Mouse (Mus musculus) ovary, postnatal 10 days (tissue): ENCODE results near the gene Kpna3.
"Not testable (repeated sequence)": the region's sequence is repeated elsewhere in the genome, so short reads cannot be mapped to it uniquely, and the experiment has no call there.

ENCODE experiments used
- DNase-seq: peaks from one replicate; pipeline ENCODE4 v3.0.0; 2022; ENCODE audit warnings: low spot score

The Kpna3 gene

GRCm38 (mm10) chr14:61394745-61395144, 44.9 kb downstream of the Kpna3 start:
- DNase-seq, result no peak

GRCm38 (mm10) chr14:61390586-61390985, 49.1 kb downstream of the Kpna3 start:
- no peak for DNase-seq

GRCm38 (mm10) chr14:61367290-61367689, 72.4 kb downstream of the Kpna3 start:
- DNase-seq, result no peak

- DNase-seq, result no peak
These were observed 75.0 kb downstream of the Kpna3 start for GRCm38 (mm10) chr14:61364656-61365055.

GRCm38 (mm10) chr14:61363734-61364133, 75.9 kb downstream of the Kpna3 start:
- DNase-seq, result no peak

GRCm38 (mm10) chr14:61362268-61362667, 77.4 kb downstream of the Kpna3 start:
- no peak for DNase-seq

- DNase-seq, result no peak
These were observed 78.6 kb downstream of the Kpna3 start for GRCm38 (mm10) chr14:61360981-61361511.

GRCm38 (mm10) chr14:61360131-61360980, 79.3 kb downstream of the Kpna3 start, which contains the start of gene Ebpl:
Gene Ebpl (minus strand): TSS chr14:61360439.
- DNase-seq, result peak; percentile 77

- DNase-seq, result no peak
These were observed 85.1 kb downstream of the Kpna3 start for GRCm38 (mm10) chr14:61354251-61355235.

GRCm38 (mm10) chr14:61350808-61351207, 88.9 kb downstream of the Kpna3 start:
- no peak for DNase-seq

- DNase-seq, result no peak
These were observed 89.8 kb downstream of the Kpna3 start for GRCm38 (mm10) chr14:61349876-61350275.

GRCm38 (mm10) chr14:61346827-61347698, 92.6 kb downstream of the Kpna3 start:
- no peak for DNase-seq

GRCm38 (mm10) chr14:61344590-61344989, 95.1 kb downstream of the Kpna3 start:
- no peak for DNase-seq

- no peak for DNase-seq
These were observed 100.3 kb downstream of the Kpna3 start for GRCm38 (mm10) chr14:61339381-61339780.

GRCm38 (mm10) chr14:61330996-61331561, 108.6 kb downstream of the Kpna3 start:
- DNase-seq, result peak; percentile 62

- DNase-seq, result no peak
These were observed 109.1 kb downstream of the Kpna3 start for GRCm38 (mm10) chr14:61330591-61330990.

- DNase-seq, result no peak
These were observed 111.8 kb downstream of the Kpna3 start for GRCm38 (mm10) chr14:61327618-61328450.

- not testable (repeated sequence) for DNase-seq
These were observed 112.7 kb downstream of the Kpna3 start for GRCm38 (mm10) chr14:61327007-61327406.

- no peak for DNase-seq
These were observed 116.9 kb downstream of the Kpna3 start for GRCm38 (mm10) chr14:61322740-61323139.

GRCm38 (mm10) chr14:61321200-61321599, 118.5 kb downstream of the Kpna3 start:
- DNase-seq, result no peak
